Mouse (Mus musculus) lung, adult 2 months (tissue): ENCODE measurements around the gene Mapk1.

Source experiments
- CTCF ChIP-seq: fragments of 200-500 bp; IDR thresholded peaks from 2 replicates; pipeline ENCODE4 v1.5.1; 2011; ENCODE audit warnings: mild to moderate bottlenecking, low read length, control low read depth; ENCODE audit not compliant: insufficient read depth
- POLR2A ChIP-seq: fragments of 200-500 bp; IDR thresholded peaks from 2 replicates; pipeline ENCODE4 v1.6.1; 2011; ENCODE audit warnings: low read depth, mild to moderate bottlenecking, control low read depth, low read length, borderline replicate concordance; ENCODE audit errors: extremely low read depth

DNA sequence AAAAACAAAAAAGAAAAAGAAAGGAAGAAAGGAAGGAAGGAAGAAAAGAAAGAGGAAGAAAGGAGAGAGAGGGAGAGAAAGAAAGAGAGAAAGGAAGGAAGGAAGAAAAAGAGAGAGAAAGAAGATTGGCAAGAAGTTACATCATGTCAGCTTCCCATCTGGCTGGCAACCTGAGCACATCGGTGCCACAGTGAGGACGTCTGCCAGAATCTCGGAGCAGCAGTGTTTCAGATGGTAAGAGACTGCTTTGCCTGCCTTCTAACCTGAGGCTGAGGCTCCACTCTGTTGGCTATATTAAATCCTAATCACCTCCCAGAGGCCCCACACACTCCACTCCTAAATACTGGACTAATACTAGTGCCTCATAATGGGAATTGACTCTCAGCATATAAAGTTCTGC is 70.7 kb downstream of the Mapk1 start:
- TF ChIP-seq POLR2A (no peak), CTCF (no peak)
